Mouse (Mus musculus) hindbrain, postnatal 0 days (tissue): ENCODE results near the gene Phf7. TPM values are rescaled to one million over a fixed set of nuclear protein-coding genes. Genes with fewer than 3 reads are reported as not detected.

Source experiments
- ATAC-seq: fragments of 200-750 bp; cut with Nextera tagmentation; 2 replicates; pipeline ENCODE4 v1.8.0; 2017; ENCODE audit warnings: mild to moderate bottlenecking, moderate TSS enrichment, moderate library complexity
- DNase-seq: peaks from one replicate; pipeline ENCODE4 v3.0.0-alpha.2; 2015; ENCODE audit warnings: low spot score
- H3K27ac ChIP-seq: fragments of 300-500 bp; sonication (generic); 2 replicates; pipeline ENCODE4 v1.5.1; 2014; ENCODE audit warnings: mild to moderate bottlenecking
- H3K27me3 ChIP-seq: fragments of 300-500 bp; sonication (generic); 2 replicates; pipeline ENCODE4 v1.6.1; 2014; ENCODE audit warnings: low read length, mixed read lengths; ENCODE audit not compliant: insufficient read depth
- H3K36me3 ChIP-seq: fragments of 300-500 bp; sonication (generic); 2 replicates; pipeline ENCODE4 v1.6.1; 2014; ENCODE audit warnings: low read length, mixed read lengths; ENCODE audit not compliant: insufficient read depth
- H3K4me1 ChIP-seq: fragments of 300-500 bp; sonication (generic); 2 replicates; pipeline ENCODE4 v1.6.1; 2014; ENCODE audit warnings: antibody characterized with exemption, low read length, mixed read lengths; ENCODE audit not compliant: insufficient read depth
- H3K4me2 ChIP-seq: fragments of 300-500 bp; sonication (generic); 2 replicates; pipeline ENCODE4 v1.6.1; 2014; ENCODE audit warnings: low read depth, mild to moderate bottlenecking, low read length, moderate library complexity, mixed read lengths
- H3K4me3 ChIP-seq: fragments of 300-500 bp; sonication (generic); 2 replicates; pipeline ENCODE4 v1.5.1; 2014; ENCODE audit warnings: low read length
- H3K9ac ChIP-seq: fragments of 300-500 bp; sonication (generic); replicated peaks from 2 replicates; pipeline ENCODE4 v1.6.1; 2014; ENCODE audit warnings: mild to moderate bottlenecking, low read length, moderate library complexity, mixed read lengths
- H3K9me3 ChIP-seq: fragments of 300-500 bp; sonication (generic); 2 replicates; pipeline ENCODE4 v1.6.1; 2016; ENCODE audit warnings: low read length, mixed read lengths
- CTCF ChIP-seq: IDR thresholded peaks from 2 replicates; pipeline ENCODE4 v1.5.1; 2016; ENCODE audit warnings: antibody characterized with exemption, control low read depth, low read depth
- WGBS: fragments of 180-500 bp; shearing (Covaris S2); extraction: QIAGEN DNeasy Blood & Tissue Kit; methylation state at CpG from one replicate; pipeline ENCODE4 v1.1.7; 2014; 5-methylcytosine and 5-hydroxymethylcytosine counted together
- polyA plus RNA-seq: library from polyadenylated mRNA; unstranded; fragments of >200 nt; fragmentation: Nextera tagmentation; extraction: Ambion mirVana; gene quantifications from 2 replicates; pipeline ENCODE4 v1.2.1, GENCODE M21; 2015
- total RNA-seq: library from RNA; depleted of rRNA; stranded (reverse); fragments of >200 nt; gene quantifications from 2 replicates; pipeline ENCODE4 v1.2.3, GENCODE M21; 2014

Gene Phf7
- total and polyA plus RNA-seq, 2 experiments from 2014 or later = 4.1 to 8.8 TPM

- Histone ChIP-seq H3K36me3 (peaks cover 30% of the 10 kb centered on the region), H3K4me3 (peak overlapping the region; percentile 54), H3K27me3 (no peaks in the 10 kb centered on the region), H3K4me2 (peak overlapping the region; percentile 89), H3K27ac (peak overlapping the region; percentile 85), H3K4me1 (peaks cover 12% of the 10 kb centered on the region; the same call in 1 of the 2 replicates), H3K9me3 (no peaks in the 10 kb centered on the region), H3K9ac (peak overlapping the region; percentile 70)
- TF ChIP-seq CTCF = no peak
- WGBS = 16% methylated on average over 8 of the region's 8 CpGs
- ATAC-seq = peak; percentile 30
- peak; percentile 46 for DNase-seq
These were observed 45.9 kb downstream of the Phf7 start for GRCm38 (mm10) chr14:31205244-31205561.

GRCm38 (mm10) chr14:31204844-31205243, 46.3 kb downstream of the Phf7 start:
- Histone ChIP-seq H3K4me2 (peak overlapping the region; percentile 89), H3K36me3 (peaks cover 32% of the 10 kb centered on the region), H3K27me3 (no peaks in the 10 kb centered on the region), H3K4me3 (peak overlapping the region; percentile 54), H3K9ac (peak overlapping the region; percentile 70), H3K27ac (peak overlapping the region; percentile 85), H3K4me1 (peaks cover 12% of the 10 kb centered on the region; the same call in 1 of the 2 replicates), H3K9me3 (no peaks in the 10 kb centered on the region)
- ATAC-seq (no peak), DNase-seq (no peak)
- TF ChIP-seq CTCF = no peak
- 65% methylated on average over 4 of the region's 4 CpGs for WGBS

- H3K9me3 ChIP-seq = no peaks in the 10 kb centered on the region
- DNase-seq = no peak
- no peak overlapping the region for H3K4me2 ChIP-seq
- peaks cover 6% of the 10 kb centered on the region; the same call in 1 of the 2 replicates for H3K4me1 ChIP-seq
- no peak overlapping the region for H3K4me3 ChIP-seq
- peaks cover 35% of the 10 kb centered on the region for H3K36me3 ChIP-seq
- no peak overlapping the region for H3K27ac ChIP-seq
- no peak for TF ChIP-seq CTCF
- WGBS = 80% methylated on average over 3 of the region's 3 CpGs
- no peaks in the 10 kb centered on the region for H3K27me3 ChIP-seq
- ATAC-seq = no peak
- no peak overlapping the region for H3K9ac ChIP-seq
These were observed 51.1 kb downstream of the Phf7 start for GRCm38 (mm10) chr14:31200038-31200437.

GRCm38 (mm10) chr14:31199599-31199998, 51.5 kb downstream of the Phf7 start:
- no peak overlapping the region for H3K9ac ChIP-seq
- 93% methylated on average over 7 of the region's 7 CpGs for WGBS
- H3K4me3 ChIP-seq = no peak overlapping the region
- no peak overlapping the region for H3K4me2 ChIP-seq
- DNase-seq (no peak), ATAC-seq (no peak)
- TF ChIP-seq CTCF = no peak
- peaks cover 2% of the 10 kb centered on the region; the same call in 1 of the 2 replicates for H3K4me1 ChIP-seq
- H3K9me3 ChIP-seq = no peaks in the 10 kb centered on the region
- peaks cover 35% of the 10 kb centered on the region for H3K36me3 ChIP-seq
- no peak overlapping the region for H3K27ac ChIP-seq
- no peaks in the 10 kb centered on the region for H3K27me3 ChIP-seq

- no peak overlapping the region for H3K4me2 ChIP-seq
These were observed 53.3 kb downstream of the Phf7 start for GRCm38 (mm10) chr14:31197547-31198516.

GRCm38 (mm10) chr14:31195968-31196367, 55.1 kb downstream of the Phf7 start:
- no peak overlapping the region for H3K27ac ChIP-seq
- no peak overlapping the region for H3K4me3 ChIP-seq
- no peak overlapping the region for H3K4me2 ChIP-seq
- ATAC-seq = peak; percentile 31; the same call in 1 of the 2 replicates
- no peaks in the 10 kb centered on the region for H3K27me3 ChIP-seq
- peak; percentile 73 for TF ChIP-seq CTCF
- H3K4me1 ChIP-seq = no peaks in the 10 kb centered on the region
- no peaks in the 10 kb centered on the region for H3K9me3 ChIP-seq
- H3K9ac ChIP-seq = no peak overlapping the region
- H3K36me3 ChIP-seq = peaks cover 34% of the 10 kb centered on the region
- DNase-seq = peak; percentile 69

More at GRCm38 (mm10) chr14:31197547-31198516, 53.3 kb downstream of the Phf7 start:
- no peaks in the 10 kb centered on the region for H3K27me3 ChIP-seq
- no peak overlapping the region for H3K4me3 ChIP-seq
- no peaks in the 10 kb centered on the region for H3K9me3 ChIP-seq
- ATAC-seq = peak; percentile 50
- peak; percentile 39 for DNase-seq
- no peak overlapping the region for H3K9ac ChIP-seq
- TF ChIP-seq CTCF = no peak
- no peak overlapping the region for H3K27ac ChIP-seq
- peaks cover 31% of the 10 kb centered on the region for H3K36me3 ChIP-seq
- 47% methylated on average over 16 of the region's 16 CpGs for WGBS
- H3K4me1 ChIP-seq = no peaks in the 10 kb centered on the region

GRCm38 (mm10) chr14:31195521-31195920, 55.6 kb downstream of the Phf7 start:
- H3K4me1 ChIP-seq = no peaks in the 10 kb centered on the region
- H3K4me2 ChIP-seq = no peak overlapping the region
- H3K9ac ChIP-seq = no peak overlapping the region
- H3K9me3 ChIP-seq = no peaks in the 10 kb centered on the region
- no peak overlapping the region for H3K4me3 ChIP-seq
- 96% methylated on average over 4 of the region's 4 CpGs for WGBS
- no peak for ATAC-seq
- H3K27me3 ChIP-seq = no peaks in the 10 kb centered on the region
- TF ChIP-seq CTCF = no peak
- peaks cover 36% of the 10 kb centered on the region for H3K36me3 ChIP-seq
- no peak for DNase-seq
- no peak overlapping the region for H3K27ac ChIP-seq
